Mouse (Mus musculus) kidney, adult 11 months (tissue): Measurements from ENCODE around the gene Fgf11.

Experiments used
- DNase-seq: peaks from one replicate; pipeline ENCODE4 v3.0.0; 2022

Fgf11 gene

GRCm38 (mm10) chr11:69778985-69779384, 22.7 kb downstream of the Fgf11 start:
- no peak for DNase-seq

GRCm38 (mm10) chr11:69778258-69778982, 23.2 kb downstream of the Fgf11 start:
- no peak for DNase-seq

DNA sequence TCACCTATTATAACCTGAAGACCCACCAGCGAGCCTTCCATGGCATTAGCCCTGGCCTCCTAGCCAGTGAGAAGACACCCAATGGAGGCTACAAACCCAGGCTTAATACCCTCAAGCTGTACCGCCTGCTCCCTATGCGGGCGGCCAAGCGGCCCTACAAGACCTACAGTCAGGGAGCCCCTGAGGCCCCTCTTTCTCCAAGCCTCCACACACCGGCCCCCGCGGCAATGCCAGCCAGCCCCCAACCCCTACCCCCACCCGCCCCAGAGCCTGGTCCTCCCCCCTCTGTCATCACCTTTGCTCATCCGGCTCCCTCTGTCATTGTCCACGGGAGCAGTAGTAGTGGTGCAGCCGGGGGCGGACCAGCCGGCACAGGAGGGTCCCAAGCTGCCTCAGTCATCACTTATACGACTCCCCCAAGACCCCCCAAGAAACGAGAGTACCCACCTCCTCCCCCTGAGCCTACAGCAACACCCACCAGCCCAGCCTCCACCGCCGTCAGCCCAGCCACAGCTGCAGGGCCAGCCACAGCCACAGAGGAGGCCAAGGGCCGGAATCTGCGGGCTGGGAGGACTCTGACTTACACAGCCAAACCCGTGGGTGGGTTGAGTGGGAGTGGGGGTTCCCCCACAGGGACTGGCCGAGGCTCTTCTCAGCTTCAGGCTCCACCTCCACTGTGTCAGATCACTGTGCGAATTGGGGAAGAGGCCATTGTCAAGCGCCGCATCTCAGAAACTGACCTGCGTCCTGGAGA, 24.0 kb downstream of the Fgf11 start:
- no peak for DNase-seq

DNA sequence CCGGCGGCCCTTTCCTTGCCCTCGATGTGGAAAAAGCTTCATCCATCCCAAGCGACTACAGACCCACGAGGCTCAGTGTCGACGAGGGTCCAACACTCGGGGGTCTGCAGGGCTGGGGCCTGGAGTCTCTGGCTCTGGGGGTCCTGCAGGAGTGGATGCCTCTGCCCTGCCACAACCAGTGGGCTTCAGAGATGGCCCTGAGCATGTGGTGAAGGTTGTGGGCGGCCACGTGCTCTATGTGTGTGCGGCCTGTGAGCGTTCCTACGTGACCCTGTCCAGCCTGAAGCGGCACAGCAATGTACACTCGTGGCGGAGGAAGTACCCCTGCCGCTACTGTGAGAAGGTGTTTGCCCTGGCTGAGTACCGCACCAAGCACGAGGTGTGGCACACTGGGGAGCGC, 25.2 kb downstream of the Fgf11 start:
- DNase-seq: no peak

DNA sequence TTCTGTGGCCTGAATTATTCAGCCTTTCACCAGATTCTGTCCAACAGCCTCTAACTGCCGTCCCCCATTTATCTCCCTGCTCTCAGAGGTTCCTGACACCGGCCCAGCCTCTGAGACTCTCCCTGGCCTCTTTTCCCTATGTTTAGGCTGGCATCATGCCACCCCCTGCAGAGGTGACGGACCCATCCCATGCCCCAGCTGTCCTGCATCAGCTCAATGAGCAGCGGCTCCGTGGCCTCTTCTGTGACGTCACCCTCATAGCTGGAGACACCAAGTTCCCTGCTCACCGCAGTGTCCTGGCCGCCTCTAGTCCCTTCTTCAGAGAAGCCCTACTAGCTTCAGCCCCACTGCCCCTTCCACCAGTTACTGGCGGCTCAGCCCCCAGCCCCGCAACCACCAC, 25.9 kb downstream of the Fgf11 start:
- DNase-seq: no peak

- DNase-seq: no peak
Measured at GRCm38 (mm10) chr11:69774961-69775360, 26.7 kb downstream of the Fgf11 start.

DNA sequence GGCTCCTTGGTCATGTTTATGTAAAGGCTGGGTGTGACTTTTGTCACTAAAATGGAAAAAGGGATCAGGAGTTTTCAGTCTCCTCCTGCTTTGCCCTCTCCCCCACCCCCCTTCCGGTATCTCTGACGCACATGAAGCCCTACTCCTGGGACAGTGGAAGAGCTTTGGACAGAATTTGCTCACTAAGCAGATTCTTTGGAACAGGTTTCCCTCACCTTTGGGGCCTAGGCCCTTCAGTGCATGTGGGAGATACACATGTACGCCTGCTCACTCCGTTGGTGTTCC, 34.1 kb downstream of the Fgf11 start:
- no peak for DNase-seq

GRCm38 (mm10) chr11:69766872-69767624, 34.6 kb downstream of the Fgf11 start:
- peak; percentile 24 for DNase-seq

- DNase-seq: peak; percentile 64
Measured at GRCm38 (mm10) chr11:69766126-69766609, 35.5 kb downstream of the Fgf11 start.

DNA sequence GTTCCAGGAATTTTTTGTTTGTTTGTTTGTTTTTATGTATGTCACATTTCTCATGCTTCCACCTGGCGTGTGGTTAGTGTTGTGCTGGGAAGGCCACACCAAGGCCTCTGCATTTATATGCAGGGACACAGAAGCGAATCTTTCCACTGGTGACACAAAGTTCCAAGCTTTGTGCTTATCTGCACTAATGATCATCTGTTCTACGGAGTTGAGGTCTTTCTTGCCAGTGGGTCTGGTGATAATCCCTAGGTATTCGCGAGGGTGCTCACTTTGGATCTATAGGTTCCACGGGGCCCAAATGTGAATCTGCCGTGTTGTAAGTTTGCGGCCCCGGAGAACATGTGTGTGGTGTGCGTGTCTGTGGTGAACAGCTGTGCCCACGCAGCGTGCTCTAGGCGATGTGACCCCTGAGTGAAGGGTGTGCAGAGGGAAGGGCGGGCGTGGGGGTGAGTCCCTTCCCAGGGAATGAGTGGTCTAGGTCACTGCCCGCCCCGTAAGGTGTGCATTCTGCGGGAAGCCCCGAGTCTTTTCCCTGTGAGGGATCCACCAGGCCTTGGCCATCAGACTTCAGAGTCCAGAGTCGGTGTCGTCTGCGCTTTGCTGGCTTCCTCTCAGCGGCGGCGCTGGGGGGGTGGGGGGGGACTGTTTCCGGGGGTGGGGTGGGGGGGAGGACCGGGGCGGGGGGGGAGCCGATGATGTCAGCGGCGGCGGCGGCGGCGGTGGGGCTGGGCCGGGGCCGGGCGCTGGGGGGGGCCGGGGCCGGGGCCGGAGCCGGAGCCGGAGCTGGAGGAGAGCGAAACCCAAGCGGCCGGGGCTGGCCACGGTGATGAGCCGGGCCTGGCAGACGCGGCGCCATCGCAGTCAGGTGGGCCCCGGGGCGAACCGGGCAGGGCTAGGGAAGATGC, 36.2 kb downstream of the Fgf11 start, which contains the start of gene Zbtb4:
Zbtb4 (plus strand) TSS at position 692 of the 905 bp plus-strand sequence.
- DNase-seq: peak; percentile 27

DNA sequence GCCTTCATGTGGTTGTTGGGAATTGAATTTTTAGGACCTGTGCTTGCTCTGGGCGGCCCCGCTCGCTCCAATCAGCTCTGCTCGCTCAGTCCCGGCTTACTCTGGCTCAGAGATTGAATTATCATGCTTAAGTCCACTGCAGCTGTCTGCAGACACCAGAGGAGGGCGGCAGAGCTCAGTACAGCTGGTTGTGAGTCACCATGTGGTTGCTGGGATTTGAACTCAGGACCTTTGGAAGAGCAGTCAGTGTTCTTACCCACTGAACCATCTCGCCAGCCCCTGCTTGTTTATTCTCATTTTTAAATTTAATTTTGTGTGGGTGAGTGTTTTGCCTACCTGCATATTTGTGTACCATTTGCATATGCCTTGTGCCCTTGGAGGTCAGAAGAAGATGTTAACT, 38.1 kb downstream of the Fgf11 start:
- no peak for DNase-seq

DNA sequence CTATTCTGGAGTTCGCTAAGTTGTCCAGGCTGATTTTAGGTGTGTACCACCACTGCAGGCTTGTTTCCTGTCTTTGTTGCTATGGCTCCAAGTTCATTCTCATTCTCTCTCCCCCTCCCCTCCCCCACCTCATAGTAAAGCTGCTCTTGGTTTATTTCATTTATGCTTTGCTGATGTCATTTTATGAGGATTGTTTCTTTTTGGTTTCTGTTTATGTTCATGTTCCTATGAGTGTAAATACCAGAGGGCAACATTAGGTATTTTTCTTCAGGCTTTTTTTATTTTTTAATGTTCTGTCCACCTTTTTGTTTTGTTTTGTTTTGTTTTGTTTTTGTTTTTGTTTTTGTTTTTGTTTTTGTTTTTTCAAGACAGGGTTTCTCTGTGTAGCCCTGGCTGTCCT, 39.8 kb downstream of the Fgf11 start, which contains the start of gene Slc35g3:
Slc35g3 (minus strand) TSS at position 101 of the 400 bp plus-strand sequence.
- no peak for DNase-seq

DNA sequence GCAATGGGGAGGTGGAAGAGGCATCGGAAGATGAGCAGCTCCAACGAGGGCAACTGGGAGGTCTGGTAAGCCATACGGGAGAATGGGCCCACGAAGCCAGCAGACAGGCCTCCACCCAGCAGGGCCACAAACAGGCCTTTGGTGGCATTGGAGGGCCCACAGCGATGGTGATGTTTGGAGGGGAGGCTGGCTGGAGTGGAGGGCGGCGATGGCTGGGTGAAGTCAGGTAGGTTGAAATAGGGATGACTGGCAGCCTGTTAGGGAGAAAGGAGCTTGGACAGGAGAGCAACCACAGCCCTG, 40.8 kb downstream of the Fgf11 start:
- no peak for DNase-seq

DNA sequence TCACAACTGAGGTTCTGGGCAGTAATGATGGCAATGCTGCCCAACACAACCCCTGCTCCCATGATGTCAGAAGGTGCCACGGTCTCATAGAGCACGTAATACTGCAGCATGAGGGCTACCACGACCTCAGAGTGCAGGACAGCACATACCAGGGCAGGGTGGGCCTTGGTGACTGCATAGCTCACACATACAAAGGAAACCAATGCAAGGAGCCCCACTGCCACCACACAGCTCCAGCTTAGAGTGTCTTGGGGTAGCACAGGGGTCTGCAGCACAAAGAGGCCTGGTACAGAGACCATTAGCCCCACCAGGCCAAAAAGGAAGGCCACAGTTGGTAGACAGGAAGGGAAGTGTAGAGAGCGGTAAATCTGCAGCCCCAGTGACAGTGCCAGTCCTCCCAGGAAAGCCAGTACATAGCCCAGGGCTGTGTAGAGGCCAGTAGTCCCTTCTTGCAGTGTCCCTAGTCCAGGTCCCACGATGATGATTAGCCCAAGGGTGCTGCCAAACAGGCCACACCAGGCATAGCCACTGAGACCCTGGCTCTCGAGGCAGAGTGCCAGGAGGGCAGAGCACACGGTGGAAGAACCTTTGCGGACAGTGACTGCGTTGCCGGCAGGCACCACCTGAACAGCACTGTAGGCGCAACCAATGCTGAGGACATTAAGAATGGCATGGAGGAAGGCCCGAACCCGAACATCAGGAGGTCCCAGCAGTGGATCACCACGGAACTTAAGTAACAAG, 41.3 kb downstream of the Fgf11 start:
- DNase-seq: no peak

- peak; percentile 93 for DNase-seq
Measured at GRCm38 (mm10) chr11:69758971-69759721, 42.5 kb downstream of the Fgf11 start.

- peak; percentile 96 for DNase-seq
Measured at GRCm38 (mm10) chr11:69758478-69758970, 43.1 kb downstream of the Fgf11 start, which contains the start of gene Polr2a. Polr2a (minus strand) TSS chr11:69758637.

DNA sequence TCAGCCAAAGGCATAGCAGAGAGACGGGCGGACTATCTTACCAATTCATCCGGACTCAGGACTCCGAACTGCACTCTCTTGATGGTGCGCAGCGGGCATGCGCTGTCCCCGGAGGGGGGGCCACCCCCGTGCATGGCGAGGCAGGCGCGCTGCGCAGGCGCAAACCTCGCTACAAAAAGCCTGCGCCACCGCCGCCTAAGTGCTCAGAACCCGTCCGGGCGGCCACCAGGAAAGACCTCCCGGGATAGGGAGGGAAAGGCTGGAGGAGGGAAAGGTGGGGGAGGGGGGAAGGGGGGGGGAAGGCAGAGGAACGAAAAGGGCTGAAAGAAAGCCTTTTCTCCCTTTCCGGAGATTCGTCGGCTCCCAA, 43.6 kb downstream of the Fgf11 start:
- peak; percentile 95 for DNase-seq

DNA sequence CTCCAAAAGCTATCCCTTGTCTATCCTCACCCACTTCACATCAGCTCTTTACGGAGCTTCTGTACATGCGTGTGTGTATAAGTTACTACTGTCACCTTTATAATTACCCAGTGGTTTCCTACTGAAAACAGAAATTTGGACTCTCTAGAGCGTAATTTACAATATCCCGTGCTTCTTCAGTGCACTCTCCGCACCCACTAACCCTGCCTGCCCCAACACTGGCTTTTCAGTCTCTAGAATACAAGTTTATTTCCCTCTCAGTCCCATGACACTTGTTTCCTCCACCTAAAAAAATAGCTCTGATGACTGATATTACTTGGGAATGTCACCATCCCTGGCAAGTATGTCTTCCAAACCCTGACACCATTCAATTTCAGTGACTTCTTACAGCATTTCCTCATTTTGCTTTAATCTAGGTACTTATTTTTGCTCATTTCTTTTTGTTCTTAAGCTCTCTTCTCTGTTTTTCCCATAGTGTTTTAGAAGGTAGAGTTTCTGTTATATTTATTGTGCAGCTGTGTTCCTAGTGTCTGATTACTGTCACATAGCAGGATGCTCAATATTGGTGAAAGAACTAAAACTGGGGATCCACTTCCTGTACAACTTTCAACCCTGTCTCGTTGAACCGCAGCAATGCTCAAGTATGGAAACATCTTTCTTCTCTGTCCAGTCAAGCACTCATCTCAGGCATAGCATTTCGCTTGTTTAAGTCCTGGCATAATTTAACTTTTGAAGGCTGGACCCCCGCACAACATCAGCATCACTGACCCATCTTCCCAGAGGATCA, 44.2 kb downstream of the Fgf11 start:
- no peak for DNase-seq

DNA sequence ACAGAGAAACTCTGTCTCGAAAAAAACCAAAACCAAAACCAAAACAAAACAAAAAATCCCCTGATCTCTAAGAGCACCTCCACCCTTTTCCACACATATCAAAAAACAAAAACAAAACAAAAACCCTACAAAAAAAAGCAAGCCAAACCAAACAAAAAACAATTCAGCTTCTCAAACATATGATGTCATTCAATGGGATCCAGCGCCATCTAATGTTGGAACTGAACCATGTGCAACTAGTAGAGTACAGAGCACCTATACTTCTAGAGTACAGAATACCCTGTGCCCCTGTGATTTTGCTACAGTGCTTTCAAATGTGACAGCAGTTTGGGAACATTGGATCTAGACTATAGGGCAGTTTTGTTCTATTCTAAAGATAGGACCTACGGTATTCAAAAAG, 47.0 kb downstream of the Fgf11 start:
- DNase-seq: no peak

GRCm38 (mm10) chr11:69754233-69754632, 47.4 kb downstream of the Fgf11 start:
- no peak for DNase-seq
